Mouse (Mus musculus) urinary bladder, adult 2 months (tissue): Measurements from ENCODE around the gene Tldc1. TPM values are rescaled to one million over a fixed set of nuclear protein-coding genes. Genes with fewer than 3 reads are reported as not detected.

Experiments used
- DNase-seq: peaks from one replicate; pipeline ENCODE4 v3.0.0; 2022; ENCODE audit warnings: low spot score
- polyA plus RNA-seq: library from polyadenylated mRNA; depleted of rRNA; stranded (reverse); fragments of >200 nt; gene quantifications from 2 replicates; pipeline ENCODE4 v1.2.3, GENCODE M21; 2012; rRNA removed

Tldc1 gene
- polyA plus RNA-seq, 1 experiment = 16.4 TPM

DNA sequence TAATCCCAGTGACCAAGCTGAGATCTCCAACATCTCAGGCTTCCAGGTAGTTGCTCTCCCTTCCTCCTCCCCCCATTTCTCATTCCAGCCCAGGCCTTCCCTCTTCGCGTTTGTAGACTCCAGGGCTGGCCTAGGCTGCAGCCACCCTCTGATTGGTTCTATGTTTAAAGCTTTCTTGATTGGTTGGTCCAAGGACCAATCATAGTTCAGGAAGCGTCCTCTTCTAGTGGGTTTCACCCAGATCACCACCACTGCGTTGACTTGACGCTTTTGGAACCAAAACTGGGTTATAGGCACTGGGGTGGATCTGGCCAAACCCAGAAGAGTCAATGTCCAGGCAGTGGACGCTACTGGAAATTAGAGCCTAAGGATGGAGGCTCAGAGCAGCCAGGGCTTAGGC, 55.9 kb downstream of the Tldc1 start:
- no peak for DNase-seq

DNA sequence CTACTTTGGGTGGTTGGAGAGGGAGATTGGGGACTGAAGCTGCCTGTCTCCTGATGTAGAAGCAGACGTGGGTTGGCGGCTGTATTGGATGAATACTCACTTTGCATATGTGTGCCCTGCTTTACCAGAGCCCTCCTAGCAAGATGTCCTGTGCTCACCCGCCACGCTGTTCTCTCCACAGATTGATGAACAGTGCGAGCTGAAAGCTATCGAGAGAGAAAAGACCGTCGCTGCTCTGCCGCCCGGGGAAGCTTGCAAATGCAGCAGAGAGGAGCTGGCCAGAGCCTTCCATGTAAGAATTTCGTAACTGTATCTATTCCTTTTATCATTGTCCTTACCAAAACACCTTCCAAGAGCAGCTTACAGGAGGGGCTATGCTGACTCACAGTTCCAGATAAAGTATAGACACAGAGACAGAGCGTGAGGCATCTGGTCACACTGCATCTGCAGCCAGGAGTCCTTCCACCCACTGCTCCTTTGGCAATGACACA, 59.2 kb downstream of the Tldc1 start:
- DNase-seq = no peak

DNA sequence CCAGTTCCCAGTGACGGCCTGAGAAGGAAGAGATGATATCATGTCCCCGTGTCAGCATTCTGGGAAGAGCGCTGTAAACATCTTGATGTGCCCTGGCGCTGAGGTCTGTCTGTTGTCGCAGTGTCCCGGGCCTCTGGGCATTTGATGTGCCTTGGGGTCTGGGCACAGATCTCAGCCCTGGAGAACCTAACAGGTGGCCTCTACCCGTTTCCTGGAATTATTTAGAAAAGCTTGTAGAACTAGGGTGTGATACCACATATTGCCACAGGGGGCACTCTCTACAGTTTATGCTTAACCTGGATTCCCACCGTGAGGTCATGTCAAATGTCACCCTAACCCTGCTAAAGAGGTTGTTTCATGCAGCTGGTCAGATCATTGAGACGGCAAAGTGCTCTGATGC, 60.5 kb downstream of the Tldc1 start:
- DNase-seq = no peak

DNA sequence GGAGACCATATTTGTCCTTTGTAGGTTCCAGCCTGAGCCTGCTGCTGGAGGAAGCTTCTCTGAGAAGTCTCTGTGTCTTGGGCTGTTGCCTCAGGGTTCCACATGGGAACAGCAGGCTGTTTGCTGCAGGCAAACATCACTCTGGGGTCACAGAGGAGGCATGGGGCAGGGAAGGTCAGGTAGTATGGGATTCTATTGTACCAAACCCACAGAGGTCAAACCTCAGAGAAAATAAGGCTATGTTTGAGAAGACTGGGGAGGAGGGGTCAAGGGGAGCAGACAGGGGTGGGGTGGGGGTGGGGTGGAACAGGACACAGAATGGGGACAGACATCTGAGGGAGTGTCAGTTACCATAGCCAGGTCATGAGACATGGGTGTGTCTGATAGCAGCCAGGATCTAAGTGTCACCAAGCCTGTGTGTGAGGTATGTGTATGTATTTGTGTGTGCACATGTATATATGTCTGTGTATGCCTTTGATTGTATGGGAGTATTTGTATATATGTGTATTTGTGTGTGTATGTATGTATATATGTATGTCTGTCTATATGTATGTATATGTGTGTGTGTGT, 61.4 kb downstream of the Tldc1 start:
- no peak for DNase-seq

DNA sequence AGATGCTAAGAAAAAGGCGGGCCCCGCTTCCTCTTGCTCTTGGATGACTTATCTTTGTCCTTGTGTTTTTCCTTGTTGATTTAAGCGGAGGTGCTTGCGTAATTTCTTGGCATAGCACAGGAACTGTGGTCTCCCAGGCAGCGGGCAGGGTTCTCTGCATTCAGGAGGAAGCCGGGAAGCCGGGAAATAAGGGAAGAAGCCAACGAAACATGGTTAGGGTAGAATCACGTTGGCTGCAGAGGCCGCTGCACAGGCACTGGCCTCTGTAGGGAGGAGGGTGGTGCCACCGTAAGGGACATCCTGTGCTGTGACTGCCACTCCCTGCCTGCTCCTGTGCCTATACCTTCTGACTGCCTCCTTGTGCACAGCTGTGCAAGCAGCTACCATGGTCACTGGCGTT, 63.0 kb downstream of the Tldc1 start:
- DNase-seq = no peak

DNA sequence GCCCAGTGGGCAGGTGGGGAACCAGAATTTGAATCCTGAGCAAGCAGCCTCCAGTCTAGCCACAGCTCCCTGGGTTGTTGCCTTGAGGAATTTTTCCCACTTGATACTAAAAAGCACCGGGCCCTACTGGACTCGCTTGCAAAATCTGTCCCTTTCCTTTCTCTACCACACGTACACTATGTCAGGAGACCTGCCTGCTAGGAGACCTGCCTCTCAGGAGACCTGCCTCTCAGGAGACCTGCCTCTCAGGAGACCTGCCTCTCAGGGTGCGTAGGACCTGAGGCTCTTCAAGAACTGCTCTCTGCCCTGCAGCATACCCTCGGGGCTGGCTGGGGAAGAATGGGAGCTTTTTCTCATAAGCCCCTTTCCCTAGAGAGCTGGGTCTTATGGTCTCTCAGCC, 64.8 kb downstream of the Tldc1 start:
- DNase-seq = no peak

DNA sequence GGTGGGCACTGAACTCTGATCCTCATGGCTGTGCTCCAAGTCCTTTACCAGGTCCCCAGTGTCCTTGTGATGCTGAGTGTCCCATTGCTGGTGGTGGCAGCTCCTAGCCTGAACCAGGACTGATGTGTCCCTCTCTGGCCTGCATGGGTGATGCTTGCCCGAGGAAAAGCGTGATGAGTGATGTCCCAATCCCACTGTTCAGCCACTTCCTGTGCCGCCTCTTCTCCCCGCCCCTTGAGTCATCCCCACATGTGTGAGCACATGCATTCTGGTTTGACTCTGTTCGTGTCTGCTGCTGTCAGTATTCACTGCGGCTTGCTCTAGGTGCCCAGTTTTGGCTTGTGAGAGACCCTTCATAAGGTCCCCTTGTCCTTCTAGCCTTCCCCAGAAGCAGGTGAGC, 66.0 kb downstream of the Tldc1 start:
- DNase-seq = no peak

Other genes starting within 250 kb of the Tldc1 start
- gene Mbtps1, start 219.7 kb downstream of the Tldc1 start, polyA plus RNA-seq = 90.6 and 92.1 TPM in 2 replicates
- gene Hsdl1, start 203.2 kb downstream of the Tldc1 start, polyA plus RNA-seq = 16.4 and 23.2 TPM in 2 replicates
- gene Dnaaf1, start 203.2 kb downstream of the Tldc1 start, polyA plus RNA-seq = 0.07 TPM in 2 replicates
- gene Taf1c, start 173.2 kb downstream of the Tldc1 start, polyA plus RNA-seq = 11.1 and 14.5 TPM in 2 replicates
- gene Adad2, start 165.7 kb downstream of the Tldc1 start, polyA plus RNA-seq = not detected in 2 replicates
- gene Kcng4, start 142.7 kb downstream of the Tldc1 start, polyA plus RNA-seq = 3.5 and 6.6 TPM in 2 replicates
- 147 and 168 TPM in 2 replicates for gene Wfdc1, start 112.1 kb downstream of the Tldc1 start, polyA plus RNA-seq
- gene Atp2c2, start 78.4 kb downstream of the Tldc1 start, polyA plus RNA-seq = 2.2 and 2.3 TPM in 2 replicates
- 88.9 and 123 TPM in 2 replicates for gene Cotl1, start 62.1 kb upstream of the Tldc1 start, polyA plus RNA-seq
- gene Klhl36, start 83.8 kb upstream of the Tldc1 start, polyA plus RNA-seq = 10.6 and 11.6 TPM in 2 replicates
- gene Usp10, start 131.9 kb upstream of the Tldc1 start, polyA plus RNA-seq = 56.0 and 86.9 TPM in 2 replicates
- gene Gm20388, start 132.4 kb upstream of the Tldc1 start, polyA plus RNA-seq = 47.8 and 50.2 TPM in 2 replicates
- 152 and 193 TPM in 2 replicates for gene Crispld2, start 214.0 kb upstream of the Tldc1 start, polyA plus RNA-seq